Mouse (Mus musculus): Measurements from ENCODE around the gene Rhbdf1.

Gene Rhbdf1

GRCm38 (mm10) chr11:32190603-32191110 lies 31.4 kb downstream of the Rhbdf1 start:
- no peak for DNase-seq (ENCODE audit: low spot score in 2 of 2)

- DNase-seq (ENCODE audit: low spot score in 2 of 2) = no peak
Observed at GRCm38 (mm10) chr11:32190119-32190518, 32.0 kb downstream of the Rhbdf1 start.

- DNase-seq (ENCODE audit: low spot score in 2 of 2) = no peak
Observed at GRCm38 (mm10) chr11:32189434-32189833, 32.7 kb downstream of the Rhbdf1 start.

- DNase-seq (ENCODE audit: low spot score in 2 of 2) = no peak
Observed at GRCm38 (mm10) chr11:32188881-32189280, 33.2 kb downstream of the Rhbdf1 start.

- DNase-seq (ENCODE audit: low spot score in 2 of 2) = no peak
Observed at GRCm38 (mm10) chr11:32187256-32187655, 34.8 kb downstream of the Rhbdf1 start.

- DNase-seq (ENCODE audit: low spot score in 2 of 2) = no peak
Observed at GRCm38 (mm10) chr11:32186031-32186430, 36.1 kb downstream of the Rhbdf1 start.

- no peak for DNase-seq (ENCODE audit: low spot score in 2 of 2)
Observed at GRCm38 (mm10) chr11:32184469-32184868, 37.6 kb downstream of the Rhbdf1 start.

- peak; percentile 94 to 95 for DNase-seq (ENCODE audit: low spot score in 2 of 2)
Observed at GRCm38 (mm10) chr11:32181973-32182868, 39.9 kb downstream of the Rhbdf1 start.

GRCm38 (mm10) chr11:32181246-32181645 lies 40.9 kb downstream of the Rhbdf1 start:
- DNase-seq (ENCODE audit: low spot score in 2 of 2) = no peak

GRCm38 (mm10) chr11:32178506-32178905 lies 43.6 kb downstream of the Rhbdf1 start:
- DNase-seq (ENCODE audit: low spot score in 2 of 2) = no peak

GRCm38 (mm10) chr11:32166683-32167082 lies 55.4 kb downstream of the Rhbdf1 start:
- no peak for DNase-seq (ENCODE audit: low spot score in 2 of 2)

- peak; percentile 87 to 91 for DNase-seq (ENCODE audit: low spot score in 2 of 2)
Observed at GRCm38 (mm10) chr11:32161922-32162804, 59.9 kb downstream of the Rhbdf1 start.

- peak in 1 of 2 experiments; percentile 39 for DNase-seq (ENCODE audit: low spot score in 2 of 2)
Observed at GRCm38 (mm10) chr11:32161500-32161899, 60.6 kb downstream of the Rhbdf1 start.

GRCm38 (mm10) chr11:32160341-32160740 lies 61.8 kb downstream of the Rhbdf1 start:
- no peak for DNase-seq (ENCODE audit: low spot score in 2 of 2)

All from right cerebral cortex, adult 2 months (tissue).